Mouse (Mus musculus) small intestine, adult 2 months (tissue): ENCODE results near the gene Slc24a1.

Experiments used
- CTCF ChIP-seq: fragments of 200-500 bp; IDR thresholded peaks from 2 replicates; pipeline ENCODE4 v1.5.1; 2012; ENCODE audit warnings: low read depth, mild to moderate bottlenecking, control low read depth, inconsistent platforms, low read length, moderate library complexity, mixed read lengths; ENCODE audit not compliant: insufficient replicate concordance, insufficient read length; ENCODE audit errors: extremely low read depth
- POLR2A ChIP-seq: fragments of 200-500 bp; IDR thresholded peaks from 2 replicates; pipeline ENCODE4 v1.6.1; 2012; ENCODE audit warnings: low read depth, mild to moderate bottlenecking, control low read depth, inconsistent platforms, low read length, moderate library complexity

- TF ChIP-seq POLR2A (no peak), CTCF (no peak)
Measured at GRCm38 (mm10) chr9:64943997-64944396, 7.4 kb downstream of the Slc24a1 start.
